ENCODE assay signal across 8 mouse cellular contexts in genomic region chr2:91932737-91933350, GRCm38 (mm10). TPM values are rescaled to one million over a fixed set of nuclear protein-coding genes. Genes with fewer than 3 reads are reported as not detected.
A peak's percentile ranks its signal among the peaks of the same experiment; 100 is the strongest.
DNase-seq lines count a peak whose midpoint lies in the region; ATAC-seq and TF ChIP-seq lines count a peak whose summit lies in the region.

No protein-coding gene starts in this region.

- peaks cover 13% of the 10 kb centered on the region for H3K36me3 ChIP-seq in lung, embryonic 16.5 days (ENCODE audit: control insufficient read depth, insufficient read depth, low read length)
- peaks cover 7% of the 10 kb centered on the region for H3K36me3 ChIP-seq in hindbrain, embryonic 16.5 days (ENCODE audit: control insufficient read depth, insufficient read depth, low read length)
- H3K36me3 ChIP-seq in neural tube, embryonic 15.5 days = peaks cover 21% of the 10 kb centered on the region

- H3K4me1 ChIP-seq in lung, embryonic 16.5 days (replicated peaks; ENCODE audit: control insufficient read depth, insufficient read depth, low read length) = peaks cover 28% of the 10 kb centered on the region
- peaks cover 11% of the 10 kb centered on the region for H3K4me1 ChIP-seq in lung, adult 2 months (ENCODE audit: control insufficient read depth, insufficient read depth, low read length)
- peaks cover 18% of the 10 kb centered on the region for H3K4me1 ChIP-seq in hindbrain, embryonic 16.5 days (ENCODE audit: control insufficient read depth, insufficient read depth, low read depth, low read length)
- peaks cover 40% of the 10 kb centered on the region for H3K4me1 ChIP-seq in neural tube, embryonic 15.5 days

- H3K9me3 ChIP-seq in lung, embryonic 16.5 days (ENCODE audit: control insufficient read depth, low read length) = no peaks in the 10 kb centered on the region
- no peaks in the 10 kb centered on the region for H3K9me3 ChIP-seq in hindbrain, embryonic 16.5 days (ENCODE audit: control insufficient read depth, low read length)
- no peaks in the 10 kb centered on the region for H3K9me3 ChIP-seq in neural tube, embryonic 15.5 days (replicated peaks)

- H3K4me2 ChIP-seq in lung, embryonic 16.5 days (ENCODE audit: low read depth, low read length) = peak overlapping the region; percentile 61
- H3K4me2 ChIP-seq in hindbrain, embryonic 16.5 days (ENCODE audit: low read length) = no peak overlapping the region
- peak overlapping the region; percentile 81; the same call in 1 of the 2 replicates for H3K4me2 ChIP-seq in neural tube, embryonic 15.5 days

- H3K27ac ChIP-seq in lung, embryonic 16.5 days (ENCODE audit: low read length) = peak overlapping the region; percentile 87
- peak overlapping the region; percentile 2; the same call in 1 of the 2 replicates for H3K27ac ChIP-seq in hindbrain, embryonic 16.5 days (ENCODE audit: low read depth, low read length)
- no peak overlapping the region for H3K27ac ChIP-seq in neural tube, embryonic 15.5 days (replicated peaks)

- intact Hi-C loops in left cerebral cortex, postnatal 36 days (cut with DNase I) = no loop called here

- TF ChIP-seq CTCF in lung, adult 2 months (IDR thresholded peaks at IDR 0.05; ENCODE audit: insufficient read depth, low read length) = no peak

- 19% methylated on average over 6 of the region's 6 CpGs for WGBS in lung, embryonic 16.5 days
- 35% methylated on average over 6 of the region's 6 CpGs for WGBS in lung, adult 2 months
- 20% methylated on average over 6 of the region's 6 CpGs for WGBS in hindbrain, embryonic 16.5 days
- 18% methylated on average over 6 of the region's 6 CpGs for WGBS in neural tube, embryonic 15.5 days

- no peak for ATAC-seq in lung, embryonic 16.5 days (ENCODE audit: low read depth)
- ATAC-seq in hindbrain, embryonic 16.5 days = no peak
- ATAC-seq in neural tube, embryonic 15.5 days (ENCODE audit: low FRiP score) = no peak
- ATAC-seq in monocyte, adult 5-6 weeks (replicated peaks; ENCODE audit: insufficient number of reproducible peaks, low FRiP score, low TSS enrichment, poor library complexity, severe bottlenecking) = no peak

- H3K27me3 ChIP-seq in lung, embryonic 16.5 days (ENCODE audit: control insufficient read depth, insufficient read depth, low read depth, low read length) = no peaks in the 10 kb centered on the region
- 0 out of 2 replicates have a peak, but pooled peaks cover 5% of the 10 kb centered on the region for H3K27me3 ChIP-seq in hindbrain, embryonic 16.5 days (replicated peaks; ENCODE audit: control insufficient read depth, insufficient read depth, low read length)
- no peaks in the 10 kb centered on the region for H3K27me3 ChIP-seq in neural tube, embryonic 15.5 days (replicated peaks)

- H3K9ac ChIP-seq in lung, embryonic 16.5 days (ENCODE audit: low read length) = peak overlapping the region; percentile 88
- no peak overlapping the region for H3K9ac ChIP-seq in hindbrain, embryonic 16.5 days (ENCODE audit: low read depth, low read length)
- no peak overlapping the region for H3K9ac ChIP-seq in neural tube, embryonic 15.5 days (replicated peaks)

- H3K4me3 ChIP-seq in lung, embryonic 16.5 days (ENCODE audit: low read length) = no peak overlapping the region
- H3K4me3 ChIP-seq in lung, adult 2 months (replicated peaks; ENCODE audit: extremely low read depth, low read depth, low read length) = no peak overlapping the region
- no peak overlapping the region for H3K4me3 ChIP-seq in hindbrain, embryonic 16.5 days (ENCODE audit: low read length)
- H3K4me3 ChIP-seq in neural tube, embryonic 15.5 days (replicated peaks) = no peak overlapping the region

- no peak for TF ChIP-seq POLR2A in lung, adult 2 months (IDR thresholded peaks at IDR 0.05; ENCODE audit: borderline replicate concordance, extremely low read depth, low read depth, low read length)

- no peak for DNase-seq in lung, adult 2 months
- peak; percentile 60 for DNase-seq in cerebellum, postnatal 36 days
- DNase-seq in left cerebral cortex, postnatal 36 days (ENCODE audit: low spot score in 2 of 2) = no peak
- no peak for DNase-seq in gastrocnemius, postnatal 25 days

RNA-seq across cellular contexts. Expression of gene Mdk, which starts 0.7 kb away (rescaled TPM):
- 680 and 776 TPM in 2 replicates for polyA plus RNA-seq in lung, embryonic 16.5 days (2015; fragmentation: Nextera tagmentation; extraction: Ambion mirVana)
- polyA plus RNA-seq in lung, adult 2 months (2012; rRNA removed) = 10.0 and 10.1 TPM in 2 replicates
- polyA plus RNA-seq in hindbrain, embryonic 16.5 days (2015; fragmentation: Nextera tagmentation; extraction: Ambion mirVana) = 160 and 182 TPM in 2 replicates
- 161 and 243 TPM in 2 replicates for polyA plus RNA-seq in neural tube, embryonic 15.5 days (2015; fragmentation: Nextera tagmentation; extraction: Ambion mirVana)
- 10 to 100 TPM; 15.6 to 23.5 TPM for total RNA-seq in left cerebral cortex, postnatal 36 days (2021)
- total RNA-seq in monocyte, adult 5-6 weeks (2017) = 10.2 TPM in 1 of 3 replicates, not detected in the others
- 1 to 10 TPM; 3.3 to 3.4 TPM for total RNA-seq in gastrocnemius, postnatal 25 days (2021)

RNA-seq across cellular contexts. Expression of gene Chrm4, which starts 5.8 kb away (rescaled TPM):
- polyA plus RNA-seq in lung, embryonic 16.5 days (2015; fragmentation: Nextera tagmentation; extraction: Ambion mirVana) = 0.10 TPM in 1 of 2 replicates, not detected in the other
- 0.10 and 0.13 TPM in 2 replicates for polyA plus RNA-seq in lung, adult 2 months (2012; rRNA removed)
- polyA plus RNA-seq in hindbrain, embryonic 16.5 days (2015; fragmentation: Nextera tagmentation; extraction: Ambion mirVana) = 1.5 TPM in 2 replicates
- polyA plus RNA-seq in neural tube, embryonic 15.5 days (2015; fragmentation: Nextera tagmentation; extraction: Ambion mirVana) = 1.4 and 1.5 TPM in 2 replicates
- 10 to 100 TPM; 44.0 to 51.3 TPM for total RNA-seq in left cerebral cortex, postnatal 36 days (2021)
- 0.29 TPM in 1 of 3 replicates, not detected in the others for total RNA-seq in monocyte, adult 5-6 weeks (2017)
- not detected for total RNA-seq in gastrocnemius, postnatal 25 days (2021)

RNA-seq across cellular contexts. Expression of gene Gm9821, which starts 12.7 kb away (rescaled TPM):
- polyA plus RNA-seq in lung, embryonic 16.5 days (2015; fragmentation: Nextera tagmentation; extraction: Ambion mirVana) = 0.33 and 0.88 TPM in 2 replicates
- polyA plus RNA-seq in lung, adult 2 months (2012; rRNA removed) = not detected in 2 replicates
- polyA plus RNA-seq in hindbrain, embryonic 16.5 days (2015; fragmentation: Nextera tagmentation; extraction: Ambion mirVana) = 0.16 and 0.29 TPM in 2 replicates
- 0.24 and 0.57 TPM in 2 replicates for polyA plus RNA-seq in neural tube, embryonic 15.5 days (2015; fragmentation: Nextera tagmentation; extraction: Ambion mirVana)
- total RNA-seq in left cerebral cortex, postnatal 36 days (2021) = not detected
- total RNA-seq in monocyte, adult 5-6 weeks (2017) = 0.29 to 0.97 TPM (median 0.32 TPM) in 3 replicates
- total RNA-seq in gastrocnemius, postnatal 25 days (2021) = not detected

RNA-seq across cellular contexts. Expression of gene Dgkz, which starts 42.8 kb away (rescaled TPM):
- 55.9 and 59.7 TPM in 2 replicates for polyA plus RNA-seq in lung, embryonic 16.5 days (2015; fragmentation: Nextera tagmentation; extraction: Ambion mirVana)
- 252 and 308 TPM in 2 replicates for polyA plus RNA-seq in lung, adult 2 months (2012; rRNA removed)
- polyA plus RNA-seq in hindbrain, embryonic 16.5 days (2015; fragmentation: Nextera tagmentation; extraction: Ambion mirVana) = 32.3 and 37.5 TPM in 2 replicates
- 34.8 and 45.9 TPM in 2 replicates for polyA plus RNA-seq in neural tube, embryonic 15.5 days (2015; fragmentation: Nextera tagmentation; extraction: Ambion mirVana)
- total RNA-seq in left cerebral cortex, postnatal 36 days (2021) = 100 to 1,000 TPM; 503 to 538 TPM
- 83.0 to 148 TPM (median 110 TPM) in 3 replicates for total RNA-seq in monocyte, adult 5-6 weeks (2017)
- total RNA-seq in gastrocnemius, postnatal 25 days (2021) = 10 to 100 TPM; 32.3 to 34.8 TPM

Comparison
In these comparisons a context has a peak if more than half of its experiments do, and no peak if none do; other contexts are left out.
1. RNA of gene Mdk, which starts 0.7 kb away (polyA plus RNA-seq): 680 to 776 TPM in lung, embryonic 16.5 days, 161 to 243 TPM in neural tube, embryonic 15.5 days and 160 to 182 TPM in hindbrain, embryonic 16.5 days; 10.0 to 10.1 TPM in lung, adult 2 months; every median in the first group is over 10 times any median in the second.
2. DNase-seq: peak in cerebellum, postnatal 36 days (2 of 2); none in lung, adult 2 months (single experiment), left cerebral cortex, postnatal 36 days (0 of 2) and gastrocnemius, postnatal 25 days (single experiment).